Mouse (Mus musculus) MEL (cell line): Measurements from ENCODE around the gene Trpm1. TPM values are rescaled to one million over a fixed set of nuclear protein-coding genes. Genes with fewer than 3 reads are reported as not detected.

Experiments used
- DNase-seq: peaks from one replicate; pipeline ENCODE4 v3.0.0; 2011; ENCODE audit warnings: low read depth, low spot score
- H3K27ac ChIP-seq: 2 replicates; pipeline ENCODE4 v1.5.1; 2012; ENCODE audit warnings: low read depth, mild to moderate bottlenecking, control low read depth, low read length, moderate library complexity; ENCODE audit not compliant: control insufficient read depth
- H3K27me3 ChIP-seq, 2 experiments: fragments of 150-350 bp in 1 of 2; sonication (generic) in 1 of 2; 2 replicates each; pipeline ENCODE4 v1.6.1; 2012; ENCODE audit warnings: low read length in 2 of 2, mild to moderate bottlenecking in 2 of 2, improper control_type of control experiment in 1 of 2, moderate library complexity in 1 of 2; ENCODE audit not compliant: insufficient read depth in 2 of 2, control insufficient read depth in 1 of 2
- H3K36me3 ChIP-seq, 2 experiments: 2 replicates each; pipeline ENCODE4 v1.6.1; 2012 to 2014; ENCODE audit warnings: low read length in 2 of 2, improper control_type of control experiment in 1 of 2, inconsistent platforms in 1 of 2, mild to moderate bottlenecking in 1 of 2; ENCODE audit not compliant: insufficient read depth in 2 of 2, control insufficient read depth in 1 of 2
- H3K4me1 ChIP-seq, 2 experiments: fragments of 150-350 bp in 1 of 2; sonication (generic) in 1 of 2; 2 replicates each; pipeline ENCODE4 v1.6.1; 2012; ENCODE audit warnings: low read length in 2 of 2, improper control_type of control experiment in 1 of 2, mild to moderate bottlenecking in 1 of 2; ENCODE audit not compliant: insufficient read depth in 2 of 2, control insufficient read depth in 1 of 2
- H3K4me3 ChIP-seq, 2 experiments: fragments of 150-350 bp in 1 of 2; sonication (generic) in 1 of 2; 2 replicates each; pipeline ENCODE4 v1.5.1; 2012; ENCODE audit warnings: low read depth in 2 of 2, low read length in 2 of 2, mild to moderate bottlenecking in 2 of 2, moderate library complexity in 2 of 2, control low read depth in 1 of 2, improper control_type of control experiment in 1 of 2; ENCODE audit not compliant: control insufficient read depth in 1 of 2, insufficient read depth in 1 of 2
- H3K79me2 ChIP-seq: 2 replicates; pipeline ENCODE4 v1.6.1; 2012; ENCODE audit warnings: mild to moderate bottlenecking, low read length, moderate library complexity; ENCODE audit not compliant: control insufficient read depth, poor library complexity, insufficient read depth
- H3K9ac ChIP-seq: 2 replicates; pipeline ENCODE4 v1.6.1; 2012; ENCODE audit warnings: low read depth, mild to moderate bottlenecking, control low read depth, low read length, moderate library complexity; ENCODE audit not compliant: control insufficient read depth, poor library complexity, severe bottlenecking
- H3K9me3 ChIP-seq: fragments of 150-350 bp; sonication (generic); replicated peaks from 2 replicates; pipeline ENCODE4 v1.6.1; 2012; ENCODE audit warnings: mild to moderate bottlenecking, low read length, improper control_type of control experiment, moderate library complexity; ENCODE audit not compliant: insufficient read depth
- BHLHE40 ChIP-seq: IDR thresholded peaks from 2 replicates; pipeline ENCODE4 v1.6.1; 2012; ENCODE audit warnings: low read depth, mild to moderate bottlenecking, inconsistent platforms, low read length, improper control_type of control experiment, borderline replicate concordance
- CHD1 ChIP-seq: IDR thresholded peaks from 2 replicates; pipeline ENCODE4 v1.6.1; 2012; ENCODE audit warnings: low read depth, mild to moderate bottlenecking, inconsistent platforms, low read length, improper control_type of control experiment
- CHD2 ChIP-seq: IDR thresholded peaks from 2 replicates; pipeline ENCODE4 v1.6.1; 2011; ENCODE audit warnings: low read length, improper control_type of control experiment
- CTCF ChIP-seq, 3 experiments: IDR thresholded peaks in 2 of 3; conservative IDR thresholded peaks in 1 of 3; 2 replicates each; pipeline ENCODE4 v1.5.1; 2011 to 2012; ENCODE audit warnings: low read length in 3 of 3, low read depth in 2 of 3, mild to moderate bottlenecking in 2 of 3, improper control_type of control experiment in 1 of 3, inconsistent platforms in 1 of 3, mixed read lengths in 1 of 3, moderate library complexity in 1 of 3; ENCODE audit not compliant: control insufficient read depth in 1 of 3, insufficient read depth in 1 of 3, poor library complexity in 1 of 3, severe bottlenecking in 1 of 3
- E2F4 ChIP-seq: IDR thresholded peaks from 2 replicates; pipeline ENCODE4 v1.6.1; 2011; ENCODE audit warnings: low read depth, low read length, improper control_type of control experiment, borderline replicate concordance
- ETS1 ChIP-seq: IDR thresholded peaks from 2 replicates; pipeline ENCODE4 v1.6.1; 2012; ENCODE audit warnings: low read depth, mild to moderate bottlenecking, inconsistent platforms, low read length, improper control_type of control experiment, moderate library complexity
- GABPA ChIP-seq: IDR thresholded peaks from 2 replicates; pipeline ENCODE4 v1.6.1; 2012; ENCODE audit warnings: low read depth, mild to moderate bottlenecking, inconsistent platforms, low read length, improper control_type of control experiment, moderate library complexity
- GATA1 ChIP-seq: IDR thresholded peaks from 2 replicates; pipeline ENCODE4 v1.6.1; 2011; ENCODE audit warnings: low read depth, low read length, improper control_type of control experiment
- JUND ChIP-seq: IDR thresholded peaks from 2 replicates; pipeline ENCODE4 v1.6.1; 2011; ENCODE audit warnings: low read depth, mild to moderate bottlenecking, improper control_type of control experiment, low read length
- KAT2A ChIP-seq: conservative IDR thresholded peaks from 2 replicates; pipeline ENCODE4 v1.6.1; 2012; ENCODE audit warnings: low read depth, low read length, improper control_type of control experiment, inconsistent platforms
- MEF2A ChIP-seq: IDR thresholded peaks from 2 replicates; pipeline ENCODE4 v1.6.1; 2014; ENCODE audit warnings: low read depth, mild to moderate bottlenecking, inconsistent platforms, low read length, improper control_type of control experiment; ENCODE audit not compliant: poor library complexity, insufficient replicate concordance, severe bottlenecking; ENCODE audit errors: extremely low read depth
- MXI1 ChIP-seq: IDR thresholded peaks from 2 replicates; pipeline ENCODE4 v1.6.1; 2011; ENCODE audit warnings: mild to moderate bottlenecking, low read depth, low read length, improper control_type of control experiment
- MYC ChIP-seq: IDR thresholded peaks from 2 replicates; pipeline ENCODE4 v1.6.1; 2011; ENCODE audit warnings: low read depth, mild to moderate bottlenecking, low read length, improper control_type of control experiment, moderate library complexity
- NELFE ChIP-seq: IDR thresholded peaks from 2 replicates; pipeline ENCODE4 v1.6.1; 2011; ENCODE audit warnings: low read depth, low read length, improper control_type of control experiment
- POLR2AphosphoS2 ChIP-seq: IDR thresholded peaks from 2 replicates; pipeline ENCODE4 v1.6.1; 2011; ENCODE audit warnings: low read length, improper control_type of control experiment
- RCOR1 ChIP-seq: IDR thresholded peaks from 2 replicates; pipeline ENCODE4 v1.6.1; 2012; ENCODE audit warnings: low read depth, mild to moderate bottlenecking, inconsistent platforms, low read length, improper control_type of control experiment
- SMC3 ChIP-seq: IDR thresholded peaks from 2 replicates; pipeline ENCODE4 v1.6.1; 2011; ENCODE audit warnings: low read depth, low read length, improper control_type of control experiment
- TBP ChIP-seq: IDR thresholded peaks from 2 replicates; pipeline ENCODE4 v1.8.0; 2011; ENCODE audit warnings: low read depth, low read length, improper control_type of control experiment
- TCF12 ChIP-seq: IDR thresholded peaks from 2 replicates; pipeline ENCODE4 v1.6.1; 2014; ENCODE audit warnings: low read depth, mild to moderate bottlenecking, inconsistent platforms, low read length, improper control_type of control experiment, moderate library complexity
- UBTF ChIP-seq: IDR thresholded peaks from 2 replicates; pipeline ENCODE4 v1.6.1; 2012; ENCODE audit warnings: low read depth, mild to moderate bottlenecking, inconsistent platforms, low read length, improper control_type of control experiment, moderate library complexity, borderline replicate concordance; ENCODE audit not compliant: insufficient read depth
- USF1 ChIP-seq: IDR thresholded peaks from 2 replicates; pipeline ENCODE4 v1.6.1; 2014; ENCODE audit warnings: low read depth, mild to moderate bottlenecking, inconsistent platforms, low read length, improper control_type of control experiment, moderate library complexity
- USF2 ChIP-seq, 2 experiments: IDR thresholded peaks; 2 replicates each; pipeline ENCODE4 v1.6.1; 2011 to 2012; ENCODE audit warnings: improper control_type of control experiment in 2 of 2, low read length in 2 of 2, borderline replicate concordance in 1 of 2, inconsistent platforms in 1 of 2, low read depth in 1 of 2, mild to moderate bottlenecking in 1 of 2; ENCODE audit not compliant: insufficient read depth in 1 of 2
- ZC3H11A ChIP-seq: IDR thresholded peaks from 2 replicates; pipeline ENCODE4 v1.6.1; 2012; ENCODE audit warnings: low read depth, mild to moderate bottlenecking, inconsistent platforms, low read length, improper control_type of control experiment
- polyA plus RNA-seq, 2 experiments: library from polyadenylated mRNA; stranded (reverse) in 1 of 2; unstranded in 1 of 2; fragments of >175 nt in 1 of 2; fragments of >200 nt in 1 of 2; gene quantifications; 2 replicates each; pipeline versions ENCODE4 v1.2.1 to v1.2.4; 2012; ENCODE audit warnings: low replicate concordance in 2 of 2, low read depth in 1 of 2; ENCODE audit not compliant: insufficient read length in 2 of 2, insufficient read depth in 1 of 2, missing spikeins in 1 of 2
- total RNA-seq: library from RNA; depleted of rRNA; stranded (reverse); fragments of 300-350 nt; gene quantifications from 2 replicates; pipeline ENCODE4 v1.2.3, GENCODE M21; 2012

The Trpm1 gene
- total and polyA plus RNA-seq, 3 experiments: not detected

DNA sequence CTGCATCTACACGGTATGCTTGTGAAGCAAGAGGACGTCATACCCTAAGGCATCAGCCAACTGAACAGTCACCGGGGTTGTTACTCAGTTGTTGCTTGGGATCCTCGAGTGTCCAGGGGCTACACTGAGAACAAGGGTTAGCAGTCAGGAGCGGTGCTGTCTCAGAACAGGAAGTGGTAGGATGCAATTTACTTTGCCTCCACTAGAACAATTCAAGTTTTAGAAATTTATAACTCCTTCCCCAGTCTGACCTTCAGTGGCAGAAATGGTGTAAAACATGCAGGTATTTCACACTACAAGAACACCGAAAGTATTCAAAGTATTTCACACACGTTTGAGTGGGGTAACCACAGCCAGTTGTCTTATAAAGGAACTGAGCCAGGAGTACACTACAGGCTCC lies 66.1 kb downstream of the Trpm1 start:
- Histone ChIP-seq H3K36me3 (no peaks in the 10 kb centered on the region), H3K4me3 (no peak overlapping the region), H3K27ac (no peak overlapping the region), H3K27me3 (no peaks in the 10 kb centered on the region), H3K79me2 (no peaks in the 10 kb centered on the region), H3K9me3 (no peaks in the 10 kb centered on the region), H3K9ac (no peak overlapping the region), H3K4me1 (no peaks in the 10 kb centered on the region)
- DNase-seq: no peak
- TF ChIP-seq SMC3 (no peak), MXI1 (no peak), CHD1 (no peak), JUND (no peak)

DNA sequence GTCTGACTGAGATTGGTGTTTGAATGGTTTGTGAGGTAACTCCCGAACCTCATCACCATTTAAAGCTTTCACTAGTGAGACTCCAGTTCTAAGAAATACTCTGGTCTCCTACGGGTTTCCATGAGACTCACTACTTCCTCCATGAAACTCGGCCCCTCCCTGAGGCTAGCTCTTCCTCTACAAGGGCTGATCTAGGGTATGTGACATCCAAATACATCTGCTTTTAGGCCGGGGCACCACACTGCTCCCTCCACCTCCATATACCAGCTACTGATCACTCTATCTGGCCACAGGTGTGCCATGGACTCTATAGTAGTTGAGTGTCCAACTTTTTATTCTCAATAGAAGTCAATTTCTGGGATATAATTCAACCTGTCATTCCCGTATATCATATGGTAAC lies 69.6 kb downstream of the Trpm1 start:
- no peak for DNase-seq
- H3K79me2 ChIP-seq: no peaks in the 10 kb centered on the region
- H3K9ac ChIP-seq: no peak overlapping the region
- no peak overlapping the region for H3K27ac ChIP-seq
- TF ChIP-seq CHD2 (no peak), MEF2A (no peak), RCOR1 (no peak), GABPA (no peak), UBTF (no peak), E2F4 (no peak), KAT2A (no peak), NELFE (no peak), POLR2AphosphoS2 (no peak), ETS1 (no peak), MYC (no peak), USF1 (no peak), CTCF (IDR thresholded peaks at IDR 0.05 in 2 of 3, conservative IDR thresholded peaks at IDR 0.05 in 1 of 3; ENCODE audit: control insufficient read depth in 1 of 3, insufficient read depth in 1 of 3, low read depth in 2 of 3, low read length in 3 of 3, poor library complexity in 1 of 3, severe bottlenecking in 1 of 3) (no peak), BHLHE40 (no peak), USF2 (IDR thresholded peaks at IDR 0.05; ENCODE audit: borderline replicate concordance in 1 of 2, insufficient read depth in 1 of 2, low read depth in 1 of 2, low read length in 2 of 2) (no peak), TCF12 (no peak), MXI1 (no peak), GATA1 (no peak), TBP (no peak), ZC3H11A (no peak)
- no peaks in the 10 kb centered on the region for H3K9me3 ChIP-seq
- no peaks in the 10 kb centered on the region for H3K4me1 ChIP-seq
- no peaks in the 10 kb centered on the region for H3K27me3 ChIP-seq
- no peaks in the 10 kb centered on the region for H3K36me3 ChIP-seq
- H3K4me3 ChIP-seq: no peak overlapping the region
